Mouse (Mus musculus) megakaryocyte, embryonic 14.5 days (primary cell): ENCODE measurements at regions not wholly inside any gene's neighbourhood (a gene's known extent, or its start where the extent isn't known, plus 50 kb on each side); places are given as distances from the start of the nearest gene placed in this dataset.

Source experiments
- H3K27me3 ChIP-seq: replicated peaks from 2 replicates; pipeline ENCODE3; 2012; ENCODE audit warnings: inconsistent platforms
- H3K36me3 ChIP-seq: replicated peaks from 2 replicates; pipeline ENCODE3; 2012; ENCODE audit warnings: low read length, inconsistent platforms, mixed read lengths
- H3K4me1 ChIP-seq: 2 replicates; pipeline ENCODE4 v1.6.1; 2012; ENCODE audit warnings: inconsistent platforms
- H3K4me3 ChIP-seq: replicated peaks from 2 replicates; pipeline ENCODE3; 2012; ENCODE audit warnings: moderate library complexity, mild to moderate bottlenecking, inconsistent platforms
- H3K9me3 ChIP-seq: 2 replicates; pipeline ENCODE4 v1.6.1; 2012; ENCODE audit warnings: inconsistent platforms
- FLI1 ChIP-seq: IDR thresholded peaks from 2 replicates; pipeline ENCODE4 v1.6.1; 2012; ENCODE audit warnings: low read length, inconsistent platforms, mixed read lengths
- GATA1 ChIP-seq: IDR thresholded peaks from 3 replicates; pipeline ENCODE4 v1.6.1; 2012; ENCODE audit warnings: mixed read lengths, low read length, inconsistent platforms, borderline replicate concordance

DNA sequence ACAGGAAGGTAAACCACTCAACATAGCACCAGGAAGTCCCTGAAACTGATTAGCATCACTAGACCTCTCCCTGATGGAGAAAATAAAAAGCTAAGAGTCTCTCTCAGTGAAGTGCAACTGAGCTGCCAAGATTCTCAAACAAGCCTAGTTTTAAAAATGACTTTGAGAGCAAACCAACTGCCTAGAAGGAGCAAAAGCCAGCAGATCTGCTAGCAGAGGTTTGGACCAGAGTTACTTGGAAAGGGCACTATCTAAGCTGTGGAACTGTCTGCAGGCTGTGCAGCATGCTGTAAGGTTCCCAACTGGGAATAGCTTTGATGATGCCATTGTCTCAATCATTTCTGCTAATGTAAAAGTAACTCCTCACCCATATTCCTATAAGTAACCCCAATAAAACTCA, 107.9 kb upstream of the Abcb5 start:
- Histone ChIP-seq H3K4me3 (no peak overlapping the region), H3K9me3 (no peaks in the 10 kb centered on the region), H3K4me1 (no peaks in the 10 kb centered on the region), H3K36me3 (no peaks in the 10 kb centered on the region), H3K27me3 (no peaks in the 10 kb centered on the region)
- TF ChIP-seq GATA1 = no peak
- TF ChIP-seq FLI1 = no peak

DNA sequence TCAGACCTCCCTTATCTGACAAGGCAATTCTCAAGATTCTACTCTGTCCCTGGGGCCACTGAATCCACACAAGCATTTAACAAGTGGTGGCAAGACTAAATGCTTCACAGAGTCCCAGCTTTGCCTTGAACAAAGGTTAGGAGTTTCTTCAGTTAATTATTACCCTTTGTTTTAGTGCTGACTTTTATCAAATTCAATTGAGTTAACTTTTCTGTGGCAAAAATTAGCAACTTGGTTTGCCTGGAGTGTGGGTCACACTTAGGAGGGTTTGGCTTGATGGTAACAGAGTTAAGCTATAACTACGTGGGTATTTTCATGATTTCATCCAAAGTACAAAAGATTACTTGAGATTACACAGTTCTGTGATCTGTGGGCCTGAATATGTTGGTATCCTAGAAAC, 104.7 kb upstream of the Abcb5 start:
- H3K36me3 ChIP-seq = no peaks in the 10 kb centered on the region
- peaks cover 6% of the 10 kb centered on the region; the same call in 1 of the 2 replicates for H3K4me1 ChIP-seq
- no peak for TF ChIP-seq FLI1
- TF ChIP-seq GATA1 = no peak
- no peak overlapping the region for H3K4me3 ChIP-seq
- no peaks in the 10 kb centered on the region for H3K9me3 ChIP-seq
- H3K27me3 ChIP-seq = peaks cover 3% of the 10 kb centered on the region

DNA sequence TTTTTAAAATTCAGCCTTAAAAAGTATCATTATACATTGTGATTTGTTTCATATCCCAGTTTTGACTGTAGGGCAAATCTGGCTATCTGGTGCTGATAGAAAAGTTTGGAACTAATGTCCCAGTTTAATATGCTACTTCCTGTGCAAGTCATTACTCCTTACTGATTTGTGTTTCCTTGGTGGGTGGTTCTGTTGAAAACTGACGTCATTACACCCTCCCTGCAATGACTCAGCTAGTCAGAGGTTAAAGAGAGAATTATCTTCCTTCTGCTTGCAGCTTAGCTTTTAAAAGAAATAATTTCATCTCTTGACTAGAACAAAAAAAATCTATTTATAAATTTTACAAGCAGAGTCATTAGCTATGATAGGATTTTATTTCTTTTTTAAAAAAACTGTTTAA, 104.2 kb upstream of the Abcb5 start:
- no peak for TF ChIP-seq FLI1
- no peak for TF ChIP-seq GATA1
- Histone ChIP-seq H3K4me3 (no peak overlapping the region), H3K27me3 (peaks cover 3% of the 10 kb centered on the region), H3K9me3 (no peaks in the 10 kb centered on the region), H3K36me3 (no peaks in the 10 kb centered on the region), H3K4me1 (peaks cover 6% of the 10 kb centered on the region; the same call in 1 of the 2 replicates)

DNA sequence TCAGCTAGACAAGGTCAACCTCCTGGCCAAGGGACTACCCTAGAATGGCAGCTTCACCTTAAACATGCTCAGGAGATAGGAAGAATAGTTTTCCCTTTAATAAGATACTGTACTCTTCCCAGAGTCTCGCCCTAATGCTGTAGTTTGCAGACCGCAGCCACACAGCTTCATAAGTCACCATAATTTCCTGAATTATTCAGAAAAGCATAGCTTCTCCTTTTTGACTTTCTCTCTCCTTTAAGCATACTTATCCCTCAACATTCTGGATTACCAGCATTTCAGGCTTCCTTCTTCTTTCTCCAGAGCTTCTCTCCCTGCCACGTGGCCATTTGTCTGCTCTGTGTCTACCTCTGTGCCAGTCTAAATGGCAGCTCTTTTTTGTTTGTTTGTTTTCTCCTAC, 103.5 kb upstream of the Abcb5 start:
- no peaks in the 10 kb centered on the region for H3K36me3 ChIP-seq
- H3K4me1 ChIP-seq = peaks cover 6% of the 10 kb centered on the region; the same call in 1 of the 2 replicates
- H3K4me3 ChIP-seq = no peak overlapping the region
- no peaks in the 10 kb centered on the region for H3K9me3 ChIP-seq
- TF ChIP-seq GATA1 = no peak
- no peak for TF ChIP-seq FLI1
- peaks cover 3% of the 10 kb centered on the region for H3K27me3 ChIP-seq

DNA sequence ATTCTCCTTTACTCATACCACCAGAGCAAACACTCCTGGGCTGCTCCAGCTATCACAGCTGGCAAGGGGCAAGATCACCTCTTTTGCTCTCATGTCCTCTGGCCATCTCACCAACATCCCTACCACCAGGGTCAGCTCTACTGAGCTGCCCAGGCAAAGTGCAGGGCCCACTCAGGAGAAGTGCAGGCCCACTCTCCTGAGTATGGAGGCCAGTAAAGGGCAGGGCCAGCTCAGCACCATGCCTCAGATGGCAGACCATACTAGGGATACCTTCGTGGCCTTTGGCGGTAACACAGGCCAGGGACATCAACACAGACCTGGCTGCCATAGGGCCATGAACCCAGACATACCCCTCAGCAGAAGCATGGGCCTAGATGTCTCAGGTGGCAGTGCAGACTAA, 101.9 kb upstream of the Abcb5 start:
- Histone ChIP-seq H3K27me3 (peaks cover 3% of the 10 kb centered on the region), H3K36me3 (no peaks in the 10 kb centered on the region), H3K9me3 (no peaks in the 10 kb centered on the region), H3K4me1 (peaks cover 6% of the 10 kb centered on the region; the same call in 1 of the 2 replicates), H3K4me3 (peak overlapping the region; percentile 3)
- TF ChIP-seq GATA1 (no peak), FLI1 (no peak)

DNA sequence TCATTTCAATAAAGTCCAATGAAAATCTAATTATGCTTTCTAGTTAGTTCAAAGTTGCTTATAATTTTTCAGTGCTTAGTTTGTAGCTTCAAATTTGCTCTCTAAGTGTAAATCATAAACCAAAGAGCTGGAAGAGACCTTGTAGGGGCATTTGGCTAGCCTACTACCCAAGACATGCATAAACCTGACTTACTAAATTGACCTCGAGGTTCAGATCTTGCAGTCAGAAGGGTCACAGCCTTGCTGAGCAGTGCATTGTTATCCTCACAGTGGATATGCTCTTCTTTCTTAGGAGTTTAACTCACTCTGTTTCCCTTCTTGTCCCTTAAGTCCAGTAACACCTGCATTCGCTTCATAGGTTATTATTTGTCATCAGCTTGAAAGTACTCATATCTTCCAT, 96.7 kb upstream of the Abcb5 start:
- H3K4me3 ChIP-seq = no peak overlapping the region
- H3K27me3 ChIP-seq = no peaks in the 10 kb centered on the region
- TF ChIP-seq GATA1 (no peak), FLI1 (no peak)
- H3K36me3 ChIP-seq = no peaks in the 10 kb centered on the region
- H3K4me1 ChIP-seq = peaks cover 3% of the 10 kb centered on the region; the same call in 1 of the 2 replicates
- no peaks in the 10 kb centered on the region for H3K9me3 ChIP-seq

DNA sequence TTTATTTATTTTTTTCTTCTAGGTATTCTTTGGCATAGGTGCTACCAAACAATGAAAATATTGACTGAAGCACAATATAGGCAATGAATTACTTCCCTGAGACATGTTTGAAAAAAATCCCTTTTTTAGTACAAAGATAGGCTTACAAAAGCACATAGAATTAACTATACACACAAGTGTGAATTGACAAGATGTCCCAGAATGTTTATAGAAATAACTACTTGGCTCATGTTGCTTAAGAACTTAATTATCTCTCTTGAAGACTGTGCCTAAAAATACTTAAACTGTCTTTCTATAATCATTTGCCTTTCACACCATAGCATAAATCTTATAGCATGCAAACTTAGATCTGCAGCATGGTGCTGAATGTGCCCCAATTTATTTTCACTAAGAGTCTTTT, 96.3 kb upstream of the Abcb5 start:
- TF ChIP-seq FLI1 (no peak), GATA1 (no peak)
- H3K36me3 ChIP-seq = no peaks in the 10 kb centered on the region
- no peaks in the 10 kb centered on the region for H3K27me3 ChIP-seq
- H3K4me3 ChIP-seq = no peak overlapping the region
- H3K9me3 ChIP-seq = no peaks in the 10 kb centered on the region
- H3K4me1 ChIP-seq = no peaks in the 10 kb centered on the region

DNA sequence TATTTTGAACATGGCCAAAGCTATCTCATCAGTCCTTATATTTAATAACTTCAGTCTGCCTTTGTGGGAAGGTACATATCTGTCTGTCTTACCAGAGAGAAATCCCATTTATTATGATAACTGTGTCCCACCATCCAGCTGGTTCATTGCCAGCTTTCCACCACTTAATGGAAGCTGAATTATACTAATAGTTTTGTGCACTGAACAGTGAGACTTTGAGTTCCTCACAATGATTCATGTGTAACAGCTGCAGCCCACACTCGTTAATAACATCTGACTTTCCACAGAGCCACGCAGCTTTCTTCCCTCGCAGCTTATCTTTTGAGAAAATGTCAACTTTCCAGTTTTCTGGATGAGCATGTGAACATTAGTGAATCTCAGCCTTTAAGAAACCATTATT, 88.3 kb upstream of the Abcb5 start:
- TF ChIP-seq GATA1 = no peak
- TF ChIP-seq FLI1 = no peak
- no peaks in the 10 kb centered on the region for H3K27me3 ChIP-seq
- no peaks in the 10 kb centered on the region for H3K9me3 ChIP-seq
- H3K4me1 ChIP-seq = no peaks in the 10 kb centered on the region
- H3K36me3 ChIP-seq = no peaks in the 10 kb centered on the region
- H3K4me3 ChIP-seq = no peak overlapping the region

DNA sequence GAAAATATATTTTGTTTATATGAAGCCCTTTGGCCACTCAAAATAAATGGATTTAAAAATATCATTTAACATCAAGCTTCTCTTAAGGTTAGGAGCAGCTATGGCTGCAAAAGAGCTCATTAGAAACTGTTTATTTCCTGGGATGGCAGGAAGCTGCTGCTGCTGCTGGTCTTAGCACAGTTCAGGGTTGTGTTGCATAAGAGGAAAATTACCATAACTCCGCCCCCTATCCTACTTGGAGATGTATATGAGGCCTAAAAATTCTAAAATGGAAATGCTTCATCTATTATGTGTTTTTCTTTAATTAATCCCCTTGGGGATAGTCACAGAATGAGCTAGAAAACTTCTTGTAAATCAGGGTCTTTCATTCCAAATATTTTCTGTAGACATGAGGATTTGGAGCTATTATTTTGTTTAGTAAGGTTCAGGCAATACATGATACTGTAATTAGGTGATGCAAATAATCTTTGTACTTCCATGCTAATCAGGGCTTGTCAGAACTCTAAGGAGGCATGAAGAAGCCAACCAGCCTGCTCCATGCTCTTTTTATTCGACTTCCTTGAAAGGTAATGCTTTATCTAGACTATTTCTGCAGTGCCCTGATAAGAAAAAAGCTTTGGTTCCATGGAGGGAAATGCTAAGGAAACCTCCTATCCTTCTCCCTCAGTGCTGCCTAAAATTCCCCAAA, 85.6 kb upstream of the Abcb5 start:
- H3K4me3 ChIP-seq = no peak overlapping the region
- no peak for TF ChIP-seq GATA1
- H3K4me1 ChIP-seq = no peaks in the 10 kb centered on the region
- no peaks in the 10 kb centered on the region for H3K36me3 ChIP-seq
- H3K9me3 ChIP-seq = no peaks in the 10 kb centered on the region
- no peaks in the 10 kb centered on the region for H3K27me3 ChIP-seq

DNA sequence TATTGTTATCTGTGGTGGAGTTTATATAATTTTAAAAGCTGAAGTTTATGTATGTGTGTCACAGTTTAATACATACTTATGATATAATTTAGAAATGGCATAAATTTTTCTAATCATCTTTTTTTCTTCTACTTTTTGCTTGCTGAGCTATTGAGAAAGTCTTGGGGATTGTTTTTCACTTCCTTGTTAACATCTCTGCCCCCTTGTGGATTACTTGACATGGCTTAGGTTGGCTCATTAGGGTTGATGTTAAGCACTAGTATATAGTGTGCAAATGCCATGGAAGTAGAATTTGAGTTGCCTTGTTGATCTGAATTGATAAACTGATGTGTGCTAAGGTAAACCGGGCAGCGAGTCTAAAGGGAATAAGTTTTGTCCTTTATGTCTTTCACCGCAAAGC, 72.1 kb upstream of the Abcb5 start:
- no peak overlapping the region for H3K4me3 ChIP-seq
- no peaks in the 10 kb centered on the region for H3K36me3 ChIP-seq
- H3K4me1 ChIP-seq = no peaks in the 10 kb centered on the region
- TF ChIP-seq GATA1 = no peak
- no peak for TF ChIP-seq FLI1
- H3K27me3 ChIP-seq = no peaks in the 10 kb centered on the region
- peaks cover 6% of the 10 kb centered on the region; the same call in 1 of the 2 replicates for H3K9me3 ChIP-seq
